Mouse (Mus musculus): ENCODE measurements at regions not wholly inside any gene's neighbourhood (a gene's known extent, or its start where the extent isn't known, plus 50 kb on each side); places are given as distances from the start of the nearest gene placed in this dataset.

DNA sequence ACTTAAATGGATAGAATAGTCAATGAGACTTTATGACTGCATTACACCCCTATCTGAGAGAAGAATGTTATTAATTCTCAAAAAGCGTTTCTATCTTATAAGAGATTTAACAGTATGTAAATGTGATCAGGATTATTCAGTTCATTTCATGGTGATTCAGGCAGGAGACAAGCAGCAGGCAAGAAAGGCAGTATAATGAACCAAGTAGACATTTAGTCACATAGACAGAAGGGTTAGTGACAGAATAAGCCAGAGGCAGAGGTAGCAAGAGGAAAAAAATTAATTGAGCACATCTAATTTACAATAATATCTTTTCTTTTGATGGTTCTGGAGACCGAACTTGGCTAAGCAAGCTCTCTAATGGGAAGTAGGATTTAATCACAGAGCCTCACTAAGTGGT is 102.9 kb upstream of the Rsrc1 start:
- intact Hi-C loops (cut with DNase I), result no loop called here
- no peak for DNase-seq (ENCODE audit: low spot score in 2 of 2)

DNA sequence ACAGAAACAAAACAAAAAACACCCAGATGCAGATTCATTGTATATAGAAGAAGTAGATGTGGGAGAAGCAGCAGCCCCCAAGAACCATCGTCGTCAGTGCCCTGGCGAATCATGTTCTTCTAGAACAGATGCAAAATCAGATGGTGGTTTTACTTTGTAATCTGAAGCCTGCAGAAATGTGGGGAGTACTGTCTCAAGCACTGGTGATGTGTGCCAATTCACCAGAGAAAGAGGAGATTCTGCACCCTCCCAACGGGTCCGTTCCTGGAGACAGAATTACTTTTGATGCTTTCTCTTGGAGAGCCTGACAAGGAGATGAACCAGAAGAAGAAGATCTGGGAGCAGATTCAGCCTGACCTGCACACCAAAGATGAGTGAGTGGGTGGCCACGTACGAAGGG is 98.5 kb upstream of the Rsrc1 start:
- intact Hi-C loops (cut with DNase I), result no loop called here
- peak in 1 of 2 experiments; percentile 2 for DNase-seq (ENCODE audit: low spot score in 2 of 2)

GRCm38 (mm10) chr3:66895731-66896130 is 85.5 kb upstream of the Rsrc1 start:
- intact Hi-C loops (cut with DNase I), result no loop called here
- DNase-seq (ENCODE audit: low spot score in 2 of 2), result no peak

Data from left cerebral cortex, postnatal 14 days (tissue).